Mouse (Mus musculus) liver, embryonic 11.5 days (tissue): ENCODE results near the gene 4930407I10Rik. TPM values are rescaled to one million over a fixed set of nuclear protein-coding genes. Genes with fewer than 3 reads are reported as not detected.

ENCODE experiments used
- ATAC-seq: fragments of 200-750 bp; cut with Nextera tagmentation; replicated peaks from 2 replicates; pipeline ENCODE4 v1.8.0; 2017; ENCODE audit warnings: moderate number of reproducible peaks, mild to moderate bottlenecking, moderate TSS enrichment, moderate library complexity; ENCODE audit not compliant: low FRiP score
- DNase-seq: peaks from one replicate; pipeline ENCODE4 v3.0.0-alpha.2; 2017; ENCODE audit warnings: low spot score
- H3K27ac ChIP-seq: fragments of 300-500 bp; sonication (generic); 2 replicates; pipeline ENCODE4 v1.5.1; 2014; ENCODE audit warnings: mild to moderate bottlenecking, low read depth, low read length, control low read depth
- H3K27me3 ChIP-seq: fragments of 300-500 bp; sonication (generic); replicated peaks from 2 replicates; pipeline ENCODE4 v1.6.1; 2014; ENCODE audit warnings: low read length, mixed read lengths; ENCODE audit not compliant: control insufficient read depth, insufficient read depth
- H3K36me3 ChIP-seq: fragments of 300-500 bp; sonication (generic); 2 replicates; pipeline ENCODE4 v1.6.1; 2014; ENCODE audit warnings: mild to moderate bottlenecking, low read length, moderate library complexity, mixed read lengths; ENCODE audit not compliant: control insufficient read depth, insufficient read depth
- H3K4me1 ChIP-seq: fragments of 300-500 bp; sonication (generic); replicated peaks from 2 replicates; pipeline ENCODE4 v1.6.1; 2014; ENCODE audit warnings: low read length, mixed read lengths; ENCODE audit not compliant: control insufficient read depth, insufficient read depth
- H3K4me2 ChIP-seq: fragments of 300-500 bp; sonication (generic); 2 replicates; pipeline ENCODE4 v1.6.1; 2014; ENCODE audit warnings: mild to moderate bottlenecking, control low read depth, moderate library complexity
- H3K4me3 ChIP-seq: fragments of 300-500 bp; sonication (generic); 2 replicates; pipeline ENCODE4 v1.5.1; 2014; ENCODE audit warnings: low read depth, low read length, control low read depth
- H3K9ac ChIP-seq: fragments of 300-500 bp; sonication (generic); 2 replicates; pipeline ENCODE4 v1.6.1; 2014; ENCODE audit warnings: low read depth, low read length, control low read depth
- H3K9me3 ChIP-seq: fragments of 300-500 bp; sonication (generic); 2 replicates; pipeline ENCODE4 v1.6.1; 2016; ENCODE audit warnings: low read length, inconsistent platforms, mixed read lengths; ENCODE audit not compliant: control insufficient read depth
- WGBS: fragments of 180-500 bp; shearing (Covaris S2); extraction: QIAGEN DNeasy Blood & Tissue Kit; methylation state at CpG from one replicate; pipeline ENCODE4 v1.1.7; 2014; 5-methylcytosine and 5-hydroxymethylcytosine counted together
- polyA plus RNA-seq: library from polyadenylated mRNA; unstranded; fragments of >200 nt; fragmentation: Nextera tagmentation; extraction: Ambion mirVana; gene quantifications from 2 replicates; pipeline ENCODE4 v1.2.1, GENCODE M21; 2014

4930407I10Rik gene
- polyA plus RNA-seq, 1 experiment from 2014 or later, result not detected

- Histone ChIP-seq H3K9ac (no peak overlapping the region), H3K36me3 (peaks cover 46% of the 10 kb centered on the region), H3K27ac (no peak overlapping the region), H3K9me3 (no peaks in the 10 kb centered on the region), H3K27me3 (no peaks in the 10 kb centered on the region), H3K4me2 (no peak overlapping the region), H3K4me3 (no peak overlapping the region), H3K4me1 (peaks cover 2% of the 10 kb centered on the region; the same call in 1 of the 2 replicates)
- DNase-seq (no peak), ATAC-seq (no peak)
- 85% methylated on average over 13 of the region's 13 CpGs for WGBS
These were observed 36.3 kb upstream of the 4930407I10Rik start for GRCm38 (mm10) chr15:82022535-82023088.

- Histone ChIP-seq H3K9me3 (no peaks in the 10 kb centered on the region), H3K27ac (no peak overlapping the region), H3K4me1 (no peaks in the 10 kb centered on the region), H3K4me3 (no peak overlapping the region), H3K4me2 (no peak overlapping the region), H3K27me3 (no peaks in the 10 kb centered on the region), H3K36me3 (peaks cover 53% of the 10 kb centered on the region), H3K9ac (no peak overlapping the region)
- WGBS, result 88% methylated on average over 6 of the region's 6 CpGs
- ATAC-seq, result no peak
- no peak for DNase-seq
These were observed 34.9 kb upstream of the 4930407I10Rik start for GRCm38 (mm10) chr15:82023965-82024635.

GRCm38 (mm10) chr15:82027276-82027675 lies 31.7 kb upstream of the 4930407I10Rik start:
- Histone ChIP-seq H3K9me3 (no peaks in the 10 kb centered on the region), H3K36me3 (peaks cover 63% of the 10 kb centered on the region), H3K27me3 (no peaks in the 10 kb centered on the region), H3K9ac (no peak overlapping the region), H3K4me2 (no peak overlapping the region), H3K4me3 (no peak overlapping the region), H3K4me1 (no peaks in the 10 kb centered on the region), H3K27ac (no peak overlapping the region)
- DNase-seq, result no peak
- no peak for ATAC-seq
- 93% methylated on average over 7 of the region's 7 CpGs for WGBS

- Histone ChIP-seq H3K27me3 (no peaks in the 10 kb centered on the region), H3K9me3 (no peaks in the 10 kb centered on the region), H3K4me3 (no peak overlapping the region), H3K36me3 (peaks cover 66% of the 10 kb centered on the region), H3K4me2 (no peak overlapping the region), H3K27ac (no peak overlapping the region), H3K4me1 (no peaks in the 10 kb centered on the region), H3K9ac (no peak overlapping the region)
- WGBS, result 90% methylated on average over 7 of the region's 7 CpGs
- no peak for DNase-seq
- ATAC-seq, result no peak
These were observed 31.2 kb upstream of the 4930407I10Rik start for GRCm38 (mm10) chr15:82027726-82028125.

GRCm38 (mm10) chr15:82032386-82032785 lies 26.6 kb upstream of the 4930407I10Rik start:
- H3K9me3 ChIP-seq, result no peaks in the 10 kb centered on the region
- no peak overlapping the region for H3K4me2 ChIP-seq
- H3K27me3 ChIP-seq, result no peaks in the 10 kb centered on the region
- no peak overlapping the region for H3K4me3 ChIP-seq
- DNase-seq (no peak), ATAC-seq (no peak)
- H3K27ac ChIP-seq, result no peak overlapping the region
- H3K4me1 ChIP-seq, result no peaks in the 10 kb centered on the region
- 90% methylated on average over 7 of the region's 7 CpGs for WGBS
- H3K36me3 ChIP-seq, result peaks cover 44% of the 10 kb centered on the region
- no peak overlapping the region for H3K9ac ChIP-seq

GRCm38 (mm10) chr15:82033762-82034161 lies 25.2 kb upstream of the 4930407I10Rik start, which contains the start of gene Desi1:
Gene Desi1, minus strand, starts transcription at chr15:82033862.
- ATAC-seq (no peak), DNase-seq (no peak)
- H3K4me1 ChIP-seq, result no peaks in the 10 kb centered on the region
- H3K4me2 ChIP-seq, result no peak within 1 kb of the TSS
- H3K36me3 ChIP-seq, result peaks cover 43% of the 10 kb centered on the region
- H3K9me3 ChIP-seq, result no peaks in the 10 kb centered on the region
- H3K4me3 ChIP-seq, result no peak within 1 kb of the TSS
- H3K9ac ChIP-seq, result no peak within 1 kb of the TSS; the same call in 1 of the 2 replicates
- no peaks in the 10 kb centered on the region for H3K27me3 ChIP-seq
- 95% methylated on average over 4 of the region's 4 CpGs for WGBS
- H3K27ac ChIP-seq, result no peak within 1 kb of the TSS

- H3K36me3 ChIP-seq, result peaks cover 38% of the 10 kb centered on the region
- ATAC-seq, result no peak
- 74% methylated on average over 12 of the region's 12 CpGs for WGBS
These were observed 22.9 kb upstream of the 4930407I10Rik start for GRCm38 (mm10) chr15:82035904-82036689.

GRCm38 (mm10) chr15:82040650-82041049 lies 18.3 kb upstream of the 4930407I10Rik start:
- Histone ChIP-seq H3K9ac (no peak overlapping the region), H3K9me3 (no peaks in the 10 kb centered on the region), H3K4me2 (no peak overlapping the region), H3K4me3 (no peak overlapping the region), H3K36me3 (peaks cover 35% of the 10 kb centered on the region), H3K27ac (no peak overlapping the region), H3K27me3 (no peaks in the 10 kb centered on the region), H3K4me1 (peaks cover 6% of the 10 kb centered on the region; the same call in 1 of the 2 replicates)
- DNase-seq (no peak), ATAC-seq (peak; percentile 61; the same call in 1 of the 2 replicates)
- WGBS, result 97% methylated on average over 1 of the region's 1 CpGs

More at GRCm38 (mm10) chr15:82035904-82036689, 22.9 kb upstream of the 4930407I10Rik start:
- Histone ChIP-seq H3K4me3 (no peak overlapping the region), H3K4me1 (no peaks in the 10 kb centered on the region), H3K9ac (no peak overlapping the region), H3K27me3 (no peaks in the 10 kb centered on the region), H3K4me2 (no peak overlapping the region), H3K27ac (no peak overlapping the region), H3K9me3 (no peaks in the 10 kb centered on the region)
- DNase-seq, result no peak
